Mouse (Mus musculus) frontal cortex, postnatal 14 days (tissue): ENCODE measurements around the gene Ruvbl1.

ENCODE experiments used
- DNase-seq, 2 experiments: peaks; one replicate each; pipeline ENCODE4 v3.0.0; 2022; ENCODE audit warnings: low spot score in 2 of 2

The Ruvbl1 gene

DNA sequence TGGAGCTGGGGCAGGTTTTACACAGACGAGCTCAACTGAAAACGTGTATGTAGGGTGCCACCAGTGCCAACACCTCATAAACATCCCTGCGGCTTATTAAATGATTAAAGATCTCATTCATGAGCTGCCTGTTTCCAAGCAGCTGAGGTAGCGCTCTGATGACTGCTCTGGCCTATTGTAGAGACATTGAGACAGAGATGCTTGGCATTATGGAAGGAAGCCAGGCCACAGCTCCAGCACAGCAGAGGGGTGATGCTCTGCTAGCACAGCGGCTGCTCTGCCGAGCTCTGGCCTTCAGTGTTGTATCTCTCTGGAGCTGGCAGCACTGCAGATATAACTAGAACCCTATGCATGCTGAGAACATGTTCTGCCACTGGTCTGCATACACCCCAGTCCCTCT lies 28.5 kb downstream of the Ruvbl1 start:
- DNase-seq = no peak

DNA sequence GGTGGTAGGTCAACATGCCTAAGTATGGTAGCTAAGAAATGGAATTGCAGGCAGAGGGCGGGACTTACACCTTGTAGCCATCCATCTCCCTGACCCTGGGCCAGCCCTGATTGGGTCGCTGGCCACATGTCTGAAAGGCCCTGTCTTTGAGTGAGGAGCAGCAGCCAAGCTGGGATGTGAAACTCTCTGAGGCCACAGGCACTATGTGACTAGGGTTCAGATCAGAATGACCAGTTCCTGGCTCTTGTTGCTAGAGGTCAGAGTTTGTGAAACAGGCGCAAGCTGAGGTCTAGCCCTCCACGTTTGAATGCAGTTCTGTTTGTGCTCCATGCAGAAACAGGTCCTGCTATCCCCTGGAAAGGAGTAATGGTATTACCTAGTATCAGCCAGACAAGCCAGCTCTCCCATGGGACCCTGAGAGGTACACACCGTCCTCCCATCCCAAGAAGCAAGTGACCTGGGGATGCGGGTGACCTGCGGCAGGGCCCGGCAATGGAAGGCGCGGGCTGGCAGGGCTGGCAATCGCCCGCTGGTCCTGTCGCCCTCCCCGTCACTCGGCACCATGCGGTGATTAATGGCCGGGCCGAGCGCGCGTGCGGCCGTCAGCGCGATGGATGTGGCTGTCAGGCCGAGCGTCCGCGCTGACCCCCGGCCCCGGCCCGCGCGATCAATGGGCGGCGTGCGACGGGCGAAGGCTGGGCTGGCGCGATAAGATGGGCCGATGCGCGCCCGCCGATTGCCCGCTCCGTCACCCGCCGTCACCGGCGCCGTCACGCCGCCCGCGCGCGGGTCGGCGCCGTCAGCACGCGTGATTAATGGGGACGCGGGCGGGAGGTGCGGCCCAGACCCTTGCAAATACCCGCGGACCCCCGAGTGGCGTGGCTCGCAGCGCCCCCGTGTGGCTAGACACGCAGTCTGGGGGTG lies 34.5 kb downstream of the Ruvbl1 start:
- peak in 1 of 2 experiments; percentile 54 for DNase-seq

DNA sequence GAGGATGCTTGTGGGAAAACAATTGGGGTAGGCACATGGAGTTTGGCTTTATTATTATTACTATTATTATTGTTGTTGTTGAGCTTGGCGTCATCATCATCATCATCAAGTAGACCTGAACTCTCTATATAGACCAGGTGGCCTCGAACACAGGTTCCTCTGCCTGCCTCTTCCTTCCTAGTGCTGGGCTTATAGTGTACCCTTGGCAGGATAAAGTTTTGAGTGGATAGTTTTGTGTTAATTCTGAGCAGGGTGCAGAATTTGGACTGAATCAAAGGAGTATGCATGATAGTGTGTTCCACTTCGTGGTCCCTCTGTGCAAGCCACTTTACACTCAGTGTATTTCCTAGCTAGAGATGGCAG lies 35.2 kb downstream of the Ruvbl1 start:
- no peak for DNase-seq

DNA sequence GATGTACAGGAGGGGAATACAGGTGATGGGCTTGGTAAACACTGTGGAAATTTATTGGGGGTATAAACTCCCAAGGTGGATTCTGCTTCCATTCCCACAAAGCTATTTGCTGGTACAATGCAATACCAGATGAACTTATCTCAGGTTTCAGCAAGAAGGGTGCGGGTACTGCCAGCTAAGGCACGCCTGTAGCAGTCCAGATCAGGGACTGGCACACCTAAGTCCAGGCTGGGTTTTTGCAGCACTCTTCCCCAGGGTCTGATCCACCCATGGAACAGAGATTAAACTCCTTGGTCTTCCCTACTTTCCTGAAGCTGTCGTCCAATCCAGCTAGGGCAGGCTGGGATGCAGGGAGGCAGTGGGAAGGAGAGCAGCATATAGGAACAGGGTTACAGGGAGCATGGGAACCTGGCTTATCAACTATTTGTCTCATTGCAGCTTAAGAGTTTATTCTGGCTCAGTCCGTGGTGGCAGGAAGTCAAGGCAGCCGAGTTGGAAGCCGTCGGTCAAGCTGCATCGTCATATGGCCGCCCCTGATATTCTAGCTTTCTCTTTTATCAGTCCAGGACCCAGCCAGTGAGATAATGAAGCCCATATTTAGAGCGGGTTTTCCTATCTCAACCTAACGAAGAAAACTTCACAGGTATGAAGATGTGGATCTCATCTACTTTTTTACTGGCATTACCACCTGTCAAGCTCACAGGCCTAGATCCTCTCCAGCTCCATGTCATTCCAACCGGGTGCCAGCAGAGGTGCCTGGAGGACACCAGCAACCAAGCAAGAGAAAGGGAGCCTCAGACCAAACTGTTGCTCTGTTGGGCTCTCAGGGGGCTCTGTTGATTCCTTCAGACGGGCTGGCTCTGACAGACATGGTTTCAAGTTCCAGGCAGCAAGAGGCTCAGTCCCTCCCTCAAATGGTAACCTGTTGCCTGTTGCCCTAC lies 37.1 kb downstream of the Ruvbl1 start:
- no peak for DNase-seq

DNA sequence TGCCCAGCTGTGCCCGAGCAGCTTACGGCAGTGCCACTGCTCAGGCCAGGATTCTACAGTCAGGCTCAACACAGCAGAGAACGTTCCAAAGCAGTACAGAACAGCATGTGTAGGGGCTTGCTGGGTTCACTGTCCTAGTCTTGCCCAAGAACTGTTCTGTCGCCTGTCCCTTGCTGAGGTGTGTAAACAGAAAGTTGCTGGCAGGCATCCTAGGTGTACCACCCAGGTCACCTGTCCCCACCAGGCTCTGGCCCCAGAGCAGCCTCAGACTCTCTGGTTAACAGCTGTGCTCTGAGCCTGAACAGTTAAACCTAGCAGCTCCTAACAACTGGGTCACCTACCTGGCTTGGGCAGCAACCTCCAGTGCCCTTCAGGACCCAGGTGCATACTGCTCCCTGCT lies 37.8 kb downstream of the Ruvbl1 start:
- DNase-seq = no peak

DNA sequence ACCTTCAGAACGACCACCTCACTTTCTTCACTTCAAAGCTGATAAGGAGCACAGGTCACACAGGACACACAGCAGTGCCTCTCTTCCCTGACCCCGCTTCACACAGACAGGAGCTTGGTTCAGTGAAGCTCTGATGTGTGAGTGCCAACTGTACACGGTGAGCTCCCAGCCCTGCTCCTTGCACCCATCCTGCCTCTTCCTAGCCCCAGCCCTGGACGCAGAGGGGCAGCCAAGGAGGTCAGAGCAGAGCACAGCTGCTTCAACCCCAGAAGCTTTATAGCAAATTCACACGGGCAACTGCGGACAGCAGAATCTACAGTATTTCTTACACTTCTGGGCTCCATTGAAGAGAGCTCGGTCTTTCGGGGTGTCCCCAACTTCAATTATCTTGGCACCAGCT lies 48.8 kb downstream of the Ruvbl1 start:
- DNase-seq = no peak

DNA sequence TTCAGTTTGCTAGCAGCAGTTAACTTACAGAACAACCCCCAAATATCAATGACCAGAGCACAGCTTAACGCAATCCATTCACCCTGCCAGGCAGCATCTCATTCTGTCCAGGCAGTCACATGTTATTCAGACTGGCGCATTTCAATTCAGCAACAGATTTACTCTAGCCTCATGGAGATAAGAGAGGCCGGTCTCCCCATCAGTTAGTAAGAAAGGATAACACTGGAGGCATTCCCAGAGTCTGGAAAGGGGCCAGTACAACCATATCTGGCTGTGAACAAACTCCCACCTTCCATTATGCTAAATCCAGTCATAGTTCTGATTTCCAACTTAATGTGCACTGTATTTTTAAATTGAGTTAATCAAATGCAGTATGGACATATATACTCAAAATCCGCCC lies 49.3 kb downstream of the Ruvbl1 start:
- DNase-seq = no peak

DNA sequence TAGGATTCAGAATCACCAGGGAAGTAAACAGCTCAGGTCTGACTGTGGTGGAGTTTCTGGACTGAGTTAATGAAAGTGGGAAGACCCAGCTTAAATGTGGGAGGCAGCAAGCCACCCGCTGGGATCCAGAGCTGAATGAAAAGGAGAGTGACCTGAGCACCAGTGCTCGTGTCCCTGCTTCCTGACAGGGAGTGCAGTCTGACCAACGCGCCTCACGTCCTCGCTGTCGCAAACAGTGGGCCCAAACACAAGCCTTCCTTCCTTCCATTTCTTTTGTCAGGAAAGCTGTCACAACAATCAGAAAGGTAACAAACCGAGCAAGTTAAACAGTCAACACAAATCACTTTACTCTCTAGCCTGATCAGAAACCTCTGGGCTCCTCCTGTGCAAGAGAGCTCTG lies 50.8 kb downstream of the Ruvbl1 start:
- no peak for DNase-seq

DNA sequence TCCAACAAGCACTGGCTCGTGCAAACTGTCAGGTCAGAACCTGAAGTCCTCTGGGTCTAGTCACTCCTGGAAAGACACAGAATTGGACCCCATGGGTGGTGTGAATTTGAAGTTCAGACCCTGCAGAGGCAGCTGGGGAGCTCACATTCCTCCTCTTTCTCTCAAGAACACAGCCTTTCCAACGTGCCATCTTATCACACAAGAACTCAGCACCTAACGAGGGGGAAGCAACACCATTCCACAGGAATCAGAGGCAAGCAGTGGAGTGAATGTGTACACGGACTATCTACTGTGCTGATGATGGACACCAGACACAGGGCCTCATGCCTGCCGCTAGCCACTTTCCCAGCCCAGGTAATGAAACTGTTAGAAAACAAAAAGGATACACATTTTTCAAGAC lies 51.5 kb downstream of the Ruvbl1 start:
- no peak for DNase-seq

DNA sequence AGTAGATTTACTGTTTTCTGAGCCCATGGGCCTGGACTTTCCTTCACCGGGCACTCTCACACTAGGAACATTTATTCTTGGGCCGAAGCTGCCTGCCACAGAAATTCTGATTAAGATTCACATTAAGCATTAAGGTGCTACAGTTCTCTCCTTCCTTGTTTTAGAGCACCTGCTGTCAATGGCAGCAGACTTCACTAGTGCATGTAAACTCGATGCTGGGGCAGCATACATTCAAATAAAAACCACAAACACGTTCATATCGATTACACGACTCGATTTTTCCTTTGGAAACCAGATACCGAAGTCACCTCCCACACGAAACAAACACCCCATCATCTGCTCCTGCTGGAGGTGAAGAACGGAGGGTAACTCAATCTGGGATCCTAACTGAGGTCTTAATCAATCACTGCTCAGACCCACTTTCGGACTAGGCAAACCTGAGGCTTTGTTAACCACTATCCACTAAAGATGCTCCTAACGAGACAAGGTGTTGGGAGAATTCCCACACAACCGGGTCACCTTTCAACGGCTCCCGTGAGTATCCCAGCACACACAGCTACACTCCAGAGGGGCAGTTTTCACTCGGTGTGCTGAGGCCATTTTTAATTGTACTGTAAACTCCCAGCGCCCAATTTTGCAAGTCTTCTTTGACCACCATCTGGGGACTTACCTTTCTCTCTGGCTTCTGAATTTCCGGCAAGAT lies 52.6 kb downstream of the Ruvbl1 start:
- no peak for DNase-seq

DNA sequence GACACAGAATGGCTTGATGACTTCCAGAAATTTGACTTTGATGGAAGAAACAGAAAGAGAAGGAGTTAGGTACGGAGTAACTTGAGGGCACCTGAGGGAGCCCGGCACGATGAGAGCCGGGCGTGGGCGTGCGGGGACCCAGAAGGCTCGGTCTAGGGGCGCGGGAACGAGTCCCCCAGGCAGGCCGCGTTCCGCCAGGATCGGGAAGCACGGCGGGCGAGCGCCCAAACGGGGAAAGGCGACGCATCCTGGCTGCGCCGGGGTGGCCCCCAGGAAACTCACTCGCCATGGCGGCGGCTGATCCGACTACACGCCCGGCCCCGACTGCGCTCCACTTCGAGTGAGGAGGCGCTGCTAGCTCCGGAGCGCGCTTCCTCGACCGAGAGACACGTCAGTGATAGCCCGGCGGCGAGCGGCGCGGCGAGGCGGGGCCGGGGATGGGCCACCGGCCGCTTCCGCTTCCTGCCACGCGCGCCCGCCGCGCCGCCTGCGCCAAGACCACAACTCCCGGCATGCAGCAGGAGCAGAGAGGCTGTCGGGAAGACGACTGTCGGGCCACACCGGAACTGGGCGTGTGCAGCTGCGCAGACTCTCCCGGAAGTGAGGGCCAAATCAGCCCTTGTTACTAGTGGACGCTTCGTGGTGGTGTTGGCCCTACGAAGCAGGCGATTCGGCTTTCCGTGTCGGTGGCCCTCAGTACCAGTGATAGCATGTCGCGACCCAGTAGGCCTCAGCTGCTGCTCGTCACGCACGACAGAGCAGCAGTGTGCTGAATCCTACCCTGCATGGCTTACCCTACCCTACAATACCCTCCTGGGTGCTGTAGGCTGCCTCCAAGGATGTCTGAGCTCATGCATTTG lies 53.4 kb downstream of the Ruvbl1 start, which contains the start of gene Sec61a1:
Gene Sec61a1 (minus strand): TSS at position 502 of the 860 bp plus-strand sequence.
- DNase-seq = peak; percentile 89 to 90

DNA sequence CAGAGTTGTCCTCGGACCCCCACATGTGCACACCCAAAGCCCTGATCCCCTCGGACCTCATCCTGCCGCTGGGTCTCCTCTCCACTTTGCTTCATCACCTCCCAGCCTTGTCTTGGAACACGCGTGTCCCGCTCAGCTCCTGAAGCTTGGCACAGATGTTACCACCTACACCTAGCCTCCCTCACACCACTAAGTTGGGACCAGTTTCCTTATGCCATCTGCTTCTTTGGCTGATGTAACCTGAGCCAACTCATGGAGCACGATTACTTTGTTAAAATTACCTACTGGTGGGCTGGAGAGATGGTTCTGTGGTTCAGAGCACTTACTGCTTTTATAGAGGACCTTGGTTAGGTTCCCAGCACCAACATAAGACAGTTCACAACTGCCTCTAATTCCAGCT lies 56.6 kb downstream of the Ruvbl1 start:
- no peak for DNase-seq

DNA sequence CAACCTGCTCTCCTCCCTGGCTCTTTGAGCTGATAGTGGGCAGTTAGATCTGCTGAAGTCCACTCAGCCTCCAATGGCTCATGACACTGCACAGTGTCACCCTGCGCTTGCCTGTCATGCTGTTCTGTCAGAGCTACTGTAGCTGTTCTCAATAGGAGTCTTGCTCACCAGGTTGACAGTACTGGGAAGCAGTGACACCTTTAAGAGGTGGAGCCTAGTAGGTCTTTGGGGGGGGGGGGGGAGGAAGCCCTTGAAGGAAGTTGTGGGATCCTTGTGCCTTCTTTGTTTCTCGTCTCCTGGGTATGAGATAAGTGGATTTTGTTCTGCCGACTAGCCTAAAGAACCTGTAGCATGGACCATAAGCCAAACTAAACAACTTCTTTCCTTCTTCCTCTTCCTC lies 57.4 kb downstream of the Ruvbl1 start:
- DNase-seq = no peak

DNA sequence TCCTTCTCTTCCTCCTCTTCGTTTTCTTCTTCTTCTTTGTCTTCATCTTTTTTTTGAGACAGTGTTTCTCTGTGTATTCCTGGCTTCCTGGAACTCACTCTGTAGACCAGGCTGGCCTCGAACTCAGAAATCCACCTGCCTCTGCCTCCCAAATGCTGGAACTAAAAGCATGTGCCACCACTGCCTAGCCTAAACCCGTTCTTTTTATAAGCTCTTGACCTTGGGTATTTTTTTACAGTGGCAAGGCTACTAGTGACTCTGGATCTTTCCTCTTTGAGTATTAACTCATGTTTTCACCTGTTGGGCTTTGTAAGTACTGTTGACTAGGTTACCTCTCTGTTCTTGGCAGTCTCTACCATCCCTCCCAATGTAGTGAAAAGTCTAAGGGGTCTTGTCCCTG lies 57.8 kb downstream of the Ruvbl1 start:
- no peak for DNase-seq

DNA sequence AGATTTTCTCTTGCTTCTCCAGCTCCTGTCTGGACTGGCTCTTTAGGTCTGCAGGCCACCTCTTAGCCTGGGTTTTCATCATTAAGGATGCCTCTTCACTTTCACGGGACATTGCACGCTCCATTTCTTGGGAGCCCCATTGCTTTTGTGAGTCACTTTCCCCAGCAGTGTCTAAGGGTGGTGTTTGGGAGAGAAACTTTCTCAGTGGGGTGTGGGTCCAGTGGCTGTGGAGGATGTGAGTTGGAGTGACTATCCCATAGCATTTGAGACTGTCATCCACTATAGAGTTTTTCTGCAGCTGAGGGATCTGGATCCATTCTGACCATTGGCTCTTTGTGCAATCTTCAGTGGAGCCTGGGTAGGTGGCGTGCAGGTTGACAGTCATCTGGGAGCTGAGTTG lies 58.2 kb downstream of the Ruvbl1 start:
- no peak for DNase-seq

DNA sequence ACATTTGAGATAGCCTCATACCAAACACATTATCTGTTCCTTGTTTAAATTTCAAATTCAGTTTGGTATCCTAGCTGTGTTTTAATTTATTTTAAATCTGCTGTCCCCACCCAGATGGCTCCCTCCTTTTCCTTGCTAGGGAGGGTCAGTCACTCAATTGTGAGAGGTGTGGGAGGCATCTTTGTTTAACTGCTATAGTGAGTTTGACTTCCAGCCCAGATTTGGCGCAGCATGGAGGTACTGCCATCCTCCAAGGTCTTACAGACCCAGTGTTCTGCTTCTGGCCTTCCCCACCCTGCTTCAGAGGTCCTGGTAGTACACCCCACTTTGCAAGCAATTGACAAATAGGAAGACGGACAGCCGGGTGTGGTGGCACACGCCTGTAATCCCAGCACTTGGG lies 58.8 kb downstream of the Ruvbl1 start:
- DNase-seq = no peak

DNA sequence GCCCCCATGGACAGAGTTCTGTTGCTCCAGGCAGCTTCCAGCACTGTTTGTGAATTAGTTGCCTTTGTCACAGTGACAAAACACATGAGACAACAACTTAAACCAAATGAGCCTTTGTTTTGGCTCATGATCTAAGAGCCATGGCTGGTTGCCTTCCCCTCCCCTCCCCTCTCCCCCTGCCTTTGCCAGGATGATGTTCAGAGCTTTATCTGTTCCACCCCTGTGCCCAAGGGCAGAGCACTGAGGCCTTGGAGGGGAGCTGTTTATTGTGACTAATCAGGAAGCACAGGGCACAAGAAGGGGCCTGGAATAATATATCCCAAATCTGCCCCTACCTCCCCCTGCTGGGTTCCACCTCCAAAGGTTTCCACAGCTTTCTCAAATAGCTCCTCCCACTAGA lies 65.1 kb downstream of the Ruvbl1 start:
- no peak for DNase-seq

DNA sequence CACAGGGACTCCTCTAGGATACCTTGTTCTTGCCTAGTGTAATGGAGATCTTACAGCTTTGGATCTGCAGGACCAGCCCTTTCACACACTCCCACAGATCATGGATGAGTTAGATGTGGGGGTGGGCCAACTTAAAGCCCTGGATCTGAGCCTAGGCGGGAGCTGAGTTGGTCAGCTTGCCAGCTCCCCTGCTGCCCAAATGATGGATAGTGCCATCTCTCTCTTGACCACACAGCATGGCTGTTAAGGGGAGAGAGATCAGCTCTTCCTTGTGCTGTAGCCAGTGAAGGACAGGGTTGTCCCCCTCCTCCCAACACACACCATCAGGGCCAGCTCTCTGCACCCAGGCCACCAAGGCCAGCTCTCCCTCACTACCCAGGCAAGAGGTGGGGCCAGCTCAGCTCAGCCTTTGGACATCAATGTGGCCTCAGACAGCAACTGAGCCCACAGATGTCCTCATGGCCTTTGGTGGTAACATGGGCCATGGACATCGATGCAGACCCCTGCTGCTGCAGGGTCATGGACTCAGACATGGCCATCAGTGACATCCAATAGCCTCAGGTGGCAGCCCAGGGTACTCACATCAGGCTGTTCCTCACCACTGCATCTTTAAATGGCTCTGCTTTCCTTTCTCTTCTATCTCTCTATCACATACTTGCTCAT lies 75.0 kb downstream of the Ruvbl1 start:
- DNase-seq = no peak

DNA sequence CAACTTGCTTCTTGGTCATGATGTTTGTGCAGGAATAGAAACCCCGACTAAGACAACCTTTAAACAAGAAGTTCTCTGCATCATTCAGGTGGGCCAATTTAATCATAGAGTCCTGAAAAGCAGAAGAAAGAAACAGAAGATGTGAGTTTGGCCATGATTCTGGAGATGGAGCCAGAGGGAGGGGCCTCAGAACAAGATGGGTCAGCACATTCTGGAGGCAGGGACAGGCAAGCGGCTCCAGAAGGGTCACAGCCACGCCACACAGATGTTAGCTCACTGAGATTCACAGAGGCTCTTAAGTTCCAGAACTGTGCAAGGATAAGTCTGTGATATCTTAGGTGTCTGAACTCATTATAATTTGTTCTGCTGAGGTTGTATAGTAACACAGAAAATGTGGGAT lies 79.0 kb downstream of the Ruvbl1 start:
- no peak for DNase-seq

DNA sequence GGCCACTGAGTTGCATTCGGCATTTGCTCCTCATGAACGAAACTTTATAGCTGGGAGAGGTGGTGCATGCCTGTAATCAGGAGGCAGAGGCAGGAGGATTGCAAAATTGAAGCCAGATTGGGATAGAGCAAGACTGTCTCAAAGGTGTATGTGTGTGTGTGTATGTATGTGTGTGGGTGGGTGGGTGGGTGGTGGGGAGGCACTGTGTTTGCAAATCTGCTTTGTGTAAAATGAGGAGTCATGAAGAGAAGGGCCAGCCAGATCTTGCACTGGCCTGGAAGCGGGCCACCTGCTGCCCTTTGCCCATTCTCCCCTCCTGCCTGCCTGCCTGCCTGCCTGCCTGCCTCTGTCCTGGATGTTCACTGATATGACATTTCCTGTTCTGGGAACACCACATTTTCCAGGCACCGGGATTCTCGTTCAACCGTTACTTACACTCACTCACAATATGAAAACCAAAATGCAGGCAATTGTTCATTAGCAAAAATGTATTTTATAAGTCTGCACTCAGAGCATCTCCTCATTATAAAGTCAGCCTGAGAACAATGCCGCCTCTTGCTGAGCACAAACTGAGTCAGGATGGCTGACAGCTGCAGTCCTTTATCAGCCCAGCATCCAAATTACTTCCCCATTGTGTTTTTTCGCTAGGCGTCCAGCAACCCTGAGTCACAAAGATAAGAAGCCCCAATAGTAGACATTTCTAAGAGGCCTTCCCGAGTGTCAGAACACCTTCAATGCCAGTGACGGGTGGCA lies 79.6 kb downstream of the Ruvbl1 start:
- no peak for DNase-seq
